Mouse (Mus musculus) lung, postnatal 0 days (tissue): Measurements from ENCODE around the gene Hells. TPM values are rescaled to one million over a fixed set of nuclear protein-coding genes. Genes with fewer than 3 reads are reported as not detected.

Source experiments
- ATAC-seq: fragments of 200-750 bp; cut with Nextera tagmentation; 2 replicates; pipeline ENCODE4 v1.8.0; 2017; ENCODE audit warnings: moderate library complexity
- DNase-seq: peaks from one replicate; pipeline ENCODE4 v3.0.0-alpha.2; 2016; ENCODE audit warnings: low spot score
- H3K27ac ChIP-seq: fragments of 300-500 bp; sonication (generic); 2 replicates; pipeline ENCODE4 v1.5.1; 2014; ENCODE audit warnings: antibody characterized with exemption, mild to moderate bottlenecking, low read length, mixed read lengths
- H3K27me3 ChIP-seq: fragments of 300-500 bp; sonication (generic); replicated peaks from 2 replicates; pipeline ENCODE4 v1.6.1; 2014; ENCODE audit warnings: low read length, mixed read lengths; ENCODE audit not compliant: insufficient read depth
- H3K36me3 ChIP-seq: fragments of 300-500 bp; sonication (generic); 2 replicates; pipeline ENCODE4 v1.6.1; 2014; ENCODE audit warnings: low read length, mixed read lengths; ENCODE audit not compliant: insufficient read depth
- H3K4me1 ChIP-seq: fragments of 300-500 bp; sonication (generic); 2 replicates; pipeline ENCODE4 v1.6.1; 2014; ENCODE audit warnings: antibody characterized with exemption, low read depth, low read length, mixed read lengths; ENCODE audit not compliant: insufficient read depth
- H3K4me2 ChIP-seq: fragments of 300-500 bp; sonication (generic); replicated peaks from 2 replicates; pipeline ENCODE4 v1.6.1; 2014; ENCODE audit warnings: low read depth, mild to moderate bottlenecking, low read length, moderate library complexity, mixed read lengths
- H3K4me3 ChIP-seq: fragments of 300-500 bp; sonication (generic); 2 replicates; pipeline ENCODE4 v1.5.1; 2014; ENCODE audit warnings: low read depth, low read length
- H3K9ac ChIP-seq: fragments of 300-500 bp; sonication (generic); replicated peaks from 2 replicates; pipeline ENCODE4 v1.6.1; 2014; ENCODE audit warnings: low read depth, mild to moderate bottlenecking
- H3K9me3 ChIP-seq: fragments of 300-500 bp; sonication (generic); 2 replicates; pipeline ENCODE4 v1.6.1; 2016; ENCODE audit warnings: low read length, mixed read lengths
- CTCF ChIP-seq: IDR thresholded peaks from 2 replicates; pipeline ENCODE4 v1.5.1; 2016; ENCODE audit warnings: antibody characterized with exemption, mild to moderate bottlenecking
- EP300 ChIP-seq: IDR thresholded peaks from 2 replicates; pipeline ENCODE4 v1.6.1; 2016; ENCODE audit warnings: antibody characterized with exemption, mild to moderate bottlenecking, control low read depth
- WGBS: fragments of 180-500 bp; shearing (Covaris S2); extraction: QIAGEN DNeasy Blood & Tissue Kit; methylation state at CpG from one replicate; pipeline ENCODE4 v1.1.7; 2014; 5-methylcytosine and 5-hydroxymethylcytosine counted together
- polyA plus RNA-seq: library from polyadenylated mRNA; unstranded; fragments of >200 nt; fragmentation: Nextera tagmentation; extraction: Ambion mirVana; gene quantifications from 2 replicates; pipeline ENCODE4 v1.2.1, GENCODE M21; 2015

Hells gene
- polyA plus RNA-seq, 1 experiment from 2014 or later = 5.2 TPM

- no peaks in the 10 kb centered on the region for H3K4me1 ChIP-seq
- ATAC-seq = no peak
- H3K4me3 ChIP-seq = no peak overlapping the region
- H3K36me3 ChIP-seq = no peaks in the 10 kb centered on the region
- DNase-seq = no peak
- 95% methylated on average over 10 of the region's 11 CpGs for WGBS
- no peak overlapping the region for H3K27ac ChIP-seq
- no peaks in the 10 kb centered on the region for H3K9me3 ChIP-seq
- no peak for TF ChIP-seq EP300
- no peak for TF ChIP-seq CTCF
- no peak overlapping the region for H3K4me2 ChIP-seq
- H3K9ac ChIP-seq = no peak overlapping the region
- no peaks in the 10 kb centered on the region for H3K27me3 ChIP-seq
Observed at GRCm38 (mm10) chr19:38928481-38929158, 2.1 kb upstream of the Hells start.

- peak; percentile 11 for DNase-seq
- no peaks in the 10 kb centered on the region for H3K36me3 ChIP-seq
- H3K9me3 ChIP-seq = no peaks in the 10 kb centered on the region
- 52% methylated on average over 13 of the region's 13 CpGs for WGBS
- no peak overlapping the region for H3K27ac ChIP-seq
- TF ChIP-seq EP300 = no peak
- TF ChIP-seq CTCF = no peak
- peak overlapping the region; percentile 64 for H3K9ac ChIP-seq
- ATAC-seq = no peak
- no peaks in the 10 kb centered on the region for H3K27me3 ChIP-seq
- peak overlapping the region; percentile 99 for H3K4me2 ChIP-seq
- H3K4me3 ChIP-seq = peak overlapping the region; percentile 73
- H3K4me1 ChIP-seq = no peaks in the 10 kb centered on the region
Observed at GRCm38 (mm10) chr19:38929471-38930251, 1.1 kb upstream of the Hells start.

DNA sequence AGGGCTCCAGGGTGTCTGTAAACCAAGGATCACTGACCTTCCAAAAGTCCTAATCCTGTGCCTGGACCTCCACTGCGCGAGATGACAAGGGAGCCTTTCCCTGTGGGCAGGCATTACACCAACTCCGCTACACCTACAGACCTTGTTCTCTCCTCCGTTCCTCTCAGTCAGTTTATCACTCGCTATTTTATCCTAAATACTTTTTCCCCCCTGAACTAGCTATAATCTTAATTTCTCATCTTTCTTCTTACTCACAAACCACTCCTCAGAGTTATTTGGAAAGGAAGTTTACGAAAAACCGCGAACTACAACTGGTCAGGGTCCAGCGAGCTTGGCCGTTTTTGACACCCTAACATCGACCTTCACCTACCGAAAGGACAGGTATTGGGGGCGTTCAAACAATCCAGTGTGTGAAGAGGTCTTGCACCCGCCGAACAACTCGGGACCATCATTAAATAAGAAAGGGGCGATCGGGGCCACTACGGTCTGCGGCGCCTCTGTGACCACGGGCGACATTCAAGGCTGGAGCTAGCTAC lies 395 bp upstream of the Hells start:
- ATAC-seq = no peak; the same call in 1 of the 2 replicates
- H3K4me2 ChIP-seq = peak overlapping the region; percentile 99
- no peak for TF ChIP-seq CTCF
- TF ChIP-seq EP300 = no peak

DNA sequence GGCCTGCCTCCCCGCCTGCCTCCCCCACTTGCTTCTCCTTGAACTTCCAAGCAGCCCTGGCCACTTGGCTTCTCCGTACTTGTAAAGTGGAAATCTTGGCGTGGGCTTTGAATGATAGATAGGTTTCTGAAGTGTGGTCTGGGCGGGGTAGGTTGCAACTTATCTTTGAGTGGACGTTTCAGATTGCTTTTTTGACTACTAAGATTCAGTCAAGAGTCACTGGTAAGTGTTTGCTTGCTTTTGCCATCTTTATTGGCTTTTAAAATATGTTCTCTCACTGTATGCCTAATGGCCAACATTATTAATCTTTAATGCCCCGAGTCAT lies 813 bp downstream of the Hells start:
- H3K36me3 ChIP-seq = no peaks in the 10 kb centered on the region
- ATAC-seq = no peak
- TF ChIP-seq CTCF = no peak
- TF ChIP-seq EP300 = no peak
- peak overlapping the region; percentile 73 for H3K4me3 ChIP-seq
- H3K9me3 ChIP-seq = no peaks in the 10 kb centered on the region
- no peak overlapping the region for H3K27ac ChIP-seq
- peak; percentile 61 for DNase-seq
- peak overlapping the region; percentile 99 for H3K4me2 ChIP-seq
- H3K4me1 ChIP-seq = no peaks in the 10 kb centered on the region
- WGBS = under 1% methylated on average over 6 of the region's 6 CpGs
- no peaks in the 10 kb centered on the region for H3K27me3 ChIP-seq
- peak overlapping the region; percentile 64 for H3K9ac ChIP-seq

More for the DNA sequence above, 395 bp upstream of the Hells start:
- Histone ChIP-seq H3K4me3 (peak overlapping the region; percentile 73), H3K36me3 (no peaks in the 10 kb centered on the region), H3K4me1 (no peaks in the 10 kb centered on the region), H3K27ac (no peak overlapping the region), H3K9ac (peak overlapping the region; percentile 64), H3K27me3 (no peaks in the 10 kb centered on the region), H3K9me3 (no peaks in the 10 kb centered on the region)
- DNase-seq = no peak
- 2% methylated on average over 23 of the region's 23 CpGs for WGBS

DNA sequence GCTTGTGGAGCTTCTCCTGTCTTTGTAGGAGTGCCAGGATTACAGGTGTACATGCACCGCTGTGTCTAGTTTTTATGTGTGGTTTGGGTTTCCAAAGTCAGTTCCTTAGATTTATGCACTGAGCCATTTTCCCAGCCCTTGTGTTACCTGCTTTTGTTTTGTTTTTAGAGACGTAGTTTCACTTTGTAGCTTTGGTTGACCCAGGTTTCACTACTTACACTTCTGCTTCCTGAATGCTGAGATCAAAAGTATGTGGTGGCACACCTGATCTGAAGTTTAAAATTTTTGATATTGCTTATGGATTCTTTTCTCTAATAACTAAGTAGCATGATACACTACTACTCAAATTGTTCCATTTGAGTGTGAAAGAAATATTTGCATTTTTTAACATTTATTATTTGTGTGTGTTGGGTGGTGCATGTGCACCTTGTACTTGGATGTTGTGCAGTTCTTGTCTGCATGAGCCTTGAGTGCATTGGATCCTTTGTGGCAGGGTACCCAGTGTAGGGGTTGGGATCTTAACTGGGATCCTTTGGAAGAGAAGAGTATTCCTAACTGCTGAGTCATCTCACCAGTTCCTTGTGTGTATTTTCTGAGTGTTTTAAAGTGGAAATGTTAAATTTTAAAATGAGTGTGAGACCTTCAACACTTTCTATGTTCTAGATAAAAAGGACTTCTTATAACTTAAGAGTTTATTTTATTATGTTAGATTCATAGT lies 14.0 kb downstream of the Hells start:
- 86% methylated on average over 2 of the region's 2 CpGs for WGBS
- ATAC-seq (no peak), DNase-seq (no peak)
- Histone ChIP-seq H3K9ac (no peak overlapping the region), H3K27me3 (no peaks in the 10 kb centered on the region), H3K27ac (no peak overlapping the region), H3K4me3 (no peak overlapping the region), H3K4me1 (no peaks in the 10 kb centered on the region), H3K36me3 (no peaks in the 10 kb centered on the region), H3K9me3 (no peaks in the 10 kb centered on the region), H3K4me2 (no peak overlapping the region)
- TF ChIP-seq EP300 (no peak), CTCF (no peak)

GRCm38 (mm10) chr19:38970741-38971140 lies 40.0 kb downstream of the Hells start:
- H3K27ac ChIP-seq = no peak overlapping the region
- DNase-seq = no peak
- WGBS = 77% methylated on average over 6 of the region's 6 CpGs

More at GRCm38 (mm10) chr19:38970741-38971140, 40.0 kb downstream of the Hells start:
- H3K4me3 ChIP-seq = no peak overlapping the region
- H3K4me1 ChIP-seq = no peaks in the 10 kb centered on the region
- no peak overlapping the region for H3K9ac ChIP-seq
- H3K36me3 ChIP-seq = no peaks in the 10 kb centered on the region
- no peaks in the 10 kb centered on the region for H3K9me3 ChIP-seq
- no peaks in the 10 kb centered on the region for H3K27me3 ChIP-seq
- no peak for ATAC-seq
- no peak overlapping the region for H3K4me2 ChIP-seq
- TF ChIP-seq CTCF (no peak), EP300 (no peak)
